Mouse (Mus musculus) ES-Bruce4 (cell line): ENCODE measurements around the gene Mcrip2.

Experiments
- CTCF ChIP-seq: IDR thresholded peaks from one replicate; pipeline ENCODE4 v1.8.1; 2011; ENCODE audit warnings: low read depth, low read length
- POLR2A ChIP-seq: IDR thresholded peaks from one replicate; pipeline ENCODE4 v1.8.1; 2011; ENCODE audit warnings: low read length; ENCODE audit not compliant: insufficient read depth

- no peak for TF ChIP-seq POLR2A
- no peak for TF ChIP-seq CTCF
Measured at GRCm38 (mm10) chr17:25881691-25882090, 13.1 kb upstream of the Mcrip2 start.
